Mouse (Mus musculus): ENCODE data around the gene Pcyox1.

Pcyox1 gene

DNA sequence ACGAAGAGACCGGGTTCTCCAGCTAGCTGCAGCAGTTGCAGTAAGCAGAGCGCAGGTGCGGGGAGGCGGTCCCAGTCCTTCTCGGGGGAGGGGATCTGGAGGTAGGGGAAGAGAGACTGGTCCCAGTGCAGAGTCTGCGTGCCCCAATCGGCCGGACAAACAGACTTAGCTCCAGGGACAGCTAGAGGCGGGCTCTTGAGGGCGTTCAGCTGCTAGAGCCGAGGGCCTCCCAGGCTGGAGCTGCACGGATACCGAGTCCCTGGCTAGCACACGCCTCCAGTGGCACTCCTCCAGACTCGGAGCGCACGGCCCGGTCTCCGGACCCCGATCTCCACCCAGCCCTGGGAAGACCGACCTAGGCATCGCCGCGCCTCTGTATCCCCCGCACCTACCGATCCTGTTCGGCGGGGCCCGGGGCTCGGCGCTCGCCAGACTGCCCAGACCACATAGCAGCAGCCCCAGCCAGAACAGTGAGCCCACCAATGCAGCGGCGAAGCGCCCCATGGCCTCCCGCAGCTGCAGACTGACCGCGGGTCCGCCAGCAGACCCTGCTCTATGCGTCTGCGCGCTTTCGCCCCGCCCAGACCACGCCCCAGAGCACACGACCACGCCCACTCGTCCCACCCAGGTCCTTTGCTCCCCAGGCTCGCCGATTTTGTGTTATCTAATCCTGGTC, at the start of gene Pcyox1:
TSS of gene Pcyox1 (minus strand) at position 574 of the 676 bp plus-strand sequence.
- peak; percentile 90 to 93 for DNase-seq

GRCm38 (mm10) chr6:86445551-86445950, 48.6 kb upstream of the Pcyox1 start:
- no peak for DNase-seq

- no peak for DNase-seq
Measured at GRCm38 (mm10) chr6:86441571-86441970, 44.6 kb upstream of the Pcyox1 start.

- no peak for DNase-seq
Measured at GRCm38 (mm10) chr6:86439531-86439930, 42.6 kb upstream of the Pcyox1 start.

GRCm38 (mm10) chr6:86439119-86439496, 42.2 kb upstream of the Pcyox1 start:
- no peak for DNase-seq

DNA sequence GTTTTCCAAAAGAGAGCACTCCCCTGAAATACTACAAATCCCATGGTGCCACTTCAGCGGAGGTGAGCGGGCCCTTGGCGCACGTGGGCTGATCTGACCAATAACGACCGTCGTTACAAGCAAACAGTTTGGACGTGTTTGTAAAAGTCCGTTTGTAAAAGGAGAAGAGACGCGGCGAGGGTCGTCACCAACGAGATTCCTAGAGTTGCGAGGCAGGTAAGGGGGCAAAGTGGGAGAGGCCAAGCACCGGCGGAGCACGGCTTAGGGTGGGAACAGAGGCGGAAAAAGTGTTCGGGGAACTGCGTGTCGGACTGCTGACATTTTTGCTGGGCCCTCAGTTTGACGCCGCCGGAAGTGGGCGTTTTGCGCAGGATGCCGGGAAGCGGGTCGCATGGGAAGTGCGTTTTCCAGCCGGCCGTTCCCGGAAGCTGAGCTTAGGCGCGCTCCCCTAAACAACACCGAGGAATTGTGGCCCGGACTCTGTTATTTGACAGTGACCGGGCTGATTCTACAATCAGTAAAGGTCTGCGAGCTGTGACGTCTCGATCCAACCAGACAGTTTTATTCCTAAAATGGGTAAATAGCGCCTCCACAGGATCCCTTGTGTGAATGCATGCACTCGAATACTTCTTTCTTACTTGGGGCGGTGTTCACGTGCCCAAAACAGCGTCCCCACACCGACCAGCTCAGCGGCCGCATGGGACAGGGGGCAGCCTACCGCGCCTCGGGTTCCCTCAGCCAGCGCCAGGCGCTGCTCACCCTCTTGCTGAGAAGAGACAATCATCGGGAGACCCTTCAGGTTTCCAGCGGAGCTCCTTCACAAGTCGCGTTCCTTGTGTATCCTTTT, 41.5 kb upstream of the Pcyox1 start, which contains the start of gene C87436:
TSS of gene C87436 (plus strand) at position 103 of the 847 bp plus-strand sequence.
- DNase-seq, result peak; percentile 94 to 95

GRCm38 (mm10) chr6:86437711-86438110, 40.8 kb upstream of the Pcyox1 start:
- peak; percentile 49 to 60 for DNase-seq

- no peak for DNase-seq
Measured at GRCm38 (mm10) chr6:86433696-86434095, 36.7 kb upstream of the Pcyox1 start.

DNA sequence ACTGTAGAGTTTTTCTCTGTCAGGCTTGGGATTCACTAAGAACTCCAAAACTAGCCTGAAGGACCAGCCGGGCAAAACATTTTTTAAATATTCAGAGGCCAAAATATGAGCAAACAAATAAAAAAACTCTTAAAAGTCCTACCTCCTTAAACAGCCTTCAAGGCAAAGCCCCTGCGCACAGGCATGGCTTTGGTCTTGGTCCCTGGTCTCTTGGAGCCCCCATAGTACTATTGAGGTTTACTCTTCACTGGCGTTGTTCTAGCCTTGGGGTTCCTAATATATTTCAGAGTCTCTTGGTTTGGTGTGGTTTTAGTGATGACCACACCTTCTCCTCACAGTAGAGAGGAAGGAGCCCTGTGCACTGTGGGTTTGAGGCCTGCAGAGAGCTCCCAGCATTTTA, 34.6 kb upstream of the Pcyox1 start:
- no peak for DNase-seq

- DNase-seq, result no peak
Measured at GRCm38 (mm10) chr6:86426358-86426757, 29.4 kb upstream of the Pcyox1 start, which contains the start of gene Gm44790. Gene Gm44790, plus strand, starts transcription at chr6:86426658.

- peak in 1 of 2 experiments; percentile 34 for DNase-seq
Measured at GRCm38 (mm10) chr6:86420491-86420890, 23.5 kb upstream of the Pcyox1 start.

DNA sequence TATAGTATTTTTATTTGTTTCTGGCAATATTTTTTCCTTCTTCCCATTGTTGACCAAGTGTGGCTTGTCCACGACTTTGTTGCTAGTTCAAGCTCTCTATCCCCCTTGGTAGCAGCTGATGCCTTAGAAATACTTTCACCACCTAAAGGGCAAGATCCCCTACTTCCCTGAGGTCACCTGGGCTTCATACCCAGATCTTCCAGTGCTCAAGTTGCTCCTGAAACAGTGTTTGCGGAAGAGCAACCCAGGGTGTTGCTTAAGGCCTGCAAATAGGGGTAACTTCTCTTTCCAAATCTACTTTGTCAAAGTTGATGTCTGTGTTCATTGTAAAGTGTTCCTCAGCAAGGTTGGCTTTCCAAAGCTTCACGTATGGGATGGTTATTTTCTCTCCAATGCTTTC, 22.3 kb upstream of the Pcyox1 start:
- no peak for DNase-seq

DNA sequence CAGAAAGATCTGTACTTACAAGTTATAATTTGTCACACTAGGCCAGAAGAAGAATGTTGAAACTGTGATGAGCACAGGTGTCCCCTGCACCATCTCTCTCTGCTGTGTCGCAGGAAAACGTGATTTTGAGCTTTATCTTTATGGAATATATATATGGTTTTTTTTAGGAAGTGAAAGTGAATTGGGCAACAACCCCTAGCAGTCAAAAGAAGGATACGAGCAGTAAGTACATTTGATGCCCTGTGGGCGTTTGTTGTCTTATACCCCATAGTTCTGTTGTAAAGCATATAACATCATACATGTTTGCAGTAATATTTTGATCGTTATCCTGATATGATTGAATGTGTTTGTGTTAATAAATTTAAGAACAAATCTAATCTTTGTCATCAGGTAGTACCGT, 21.8 kb upstream of the Pcyox1 start:
- no peak for DNase-seq

- no peak for DNase-seq
Measured at GRCm38 (mm10) chr6:86406306-86406705, 9.4 kb upstream of the Pcyox1 start.

- DNase-seq, result peak in 1 of 2 experiments; percentile 28
Measured at GRCm38 (mm10) chr6:86404996-86405395, 8.0 kb upstream of the Pcyox1 start.

DNA sequence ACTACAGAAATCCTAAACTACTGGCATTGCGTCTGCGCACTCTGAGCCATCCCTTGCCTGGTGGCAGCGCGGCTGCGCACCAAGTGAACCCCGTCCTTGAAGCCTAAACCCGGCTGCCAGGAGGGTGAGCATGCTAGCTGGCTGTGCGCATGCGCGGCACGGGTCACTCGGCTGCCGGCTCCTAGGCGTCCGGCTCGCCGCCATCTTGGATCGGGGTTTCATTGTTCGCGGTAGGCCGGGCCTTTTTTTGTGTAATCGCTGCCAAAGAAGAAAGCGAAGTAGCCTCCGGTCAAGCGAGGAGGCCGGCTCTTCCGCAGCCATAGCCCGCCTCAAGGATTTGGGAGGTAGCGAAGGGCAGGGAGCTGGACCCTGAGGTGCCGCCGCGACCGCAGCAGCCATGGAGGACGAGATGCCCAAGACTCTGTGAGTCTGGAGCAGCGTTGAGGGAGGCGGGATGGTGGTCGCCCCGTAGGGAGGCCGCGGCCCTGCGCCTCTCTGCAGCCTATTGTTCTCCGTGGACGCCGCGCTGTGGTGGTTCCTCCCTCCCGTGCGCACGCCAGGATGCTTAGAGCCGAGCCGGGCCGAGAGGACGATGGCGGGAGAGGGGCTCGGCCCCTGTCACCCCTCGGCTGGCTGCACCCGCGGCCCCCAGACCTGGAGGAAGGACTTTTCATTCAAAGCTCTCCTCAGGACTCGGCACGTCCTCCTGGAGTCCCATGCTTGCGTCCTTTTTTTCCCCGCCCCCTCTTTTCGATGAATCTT, 7.3 kb upstream of the Pcyox1 start, which contains the start of gene Tia1:
TSS of gene Tia1 (plus strand) at position 120 of the 762 bp plus-strand sequence.
- DNase-seq, result peak; percentile 99

DNA sequence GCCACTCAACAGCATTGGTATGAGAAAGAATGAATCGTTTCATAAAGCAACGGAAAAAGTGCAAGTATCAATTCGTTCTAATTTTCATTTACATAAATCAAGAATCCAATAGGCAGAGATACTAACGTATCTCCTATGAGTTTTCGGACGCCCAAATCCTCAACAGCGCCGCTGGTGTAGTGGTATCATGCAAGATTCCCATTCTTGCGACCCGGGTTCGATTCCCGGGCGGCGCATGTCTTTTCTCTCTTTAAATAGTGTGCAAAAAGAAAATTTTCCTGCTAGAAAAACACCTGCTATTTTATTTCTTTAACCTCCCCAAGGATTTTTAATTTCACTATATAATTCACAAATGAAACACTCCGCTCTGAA, 6.8 kb upstream of the Pcyox1 start:
- peak; percentile 95 to 96 for DNase-seq

DNA sequence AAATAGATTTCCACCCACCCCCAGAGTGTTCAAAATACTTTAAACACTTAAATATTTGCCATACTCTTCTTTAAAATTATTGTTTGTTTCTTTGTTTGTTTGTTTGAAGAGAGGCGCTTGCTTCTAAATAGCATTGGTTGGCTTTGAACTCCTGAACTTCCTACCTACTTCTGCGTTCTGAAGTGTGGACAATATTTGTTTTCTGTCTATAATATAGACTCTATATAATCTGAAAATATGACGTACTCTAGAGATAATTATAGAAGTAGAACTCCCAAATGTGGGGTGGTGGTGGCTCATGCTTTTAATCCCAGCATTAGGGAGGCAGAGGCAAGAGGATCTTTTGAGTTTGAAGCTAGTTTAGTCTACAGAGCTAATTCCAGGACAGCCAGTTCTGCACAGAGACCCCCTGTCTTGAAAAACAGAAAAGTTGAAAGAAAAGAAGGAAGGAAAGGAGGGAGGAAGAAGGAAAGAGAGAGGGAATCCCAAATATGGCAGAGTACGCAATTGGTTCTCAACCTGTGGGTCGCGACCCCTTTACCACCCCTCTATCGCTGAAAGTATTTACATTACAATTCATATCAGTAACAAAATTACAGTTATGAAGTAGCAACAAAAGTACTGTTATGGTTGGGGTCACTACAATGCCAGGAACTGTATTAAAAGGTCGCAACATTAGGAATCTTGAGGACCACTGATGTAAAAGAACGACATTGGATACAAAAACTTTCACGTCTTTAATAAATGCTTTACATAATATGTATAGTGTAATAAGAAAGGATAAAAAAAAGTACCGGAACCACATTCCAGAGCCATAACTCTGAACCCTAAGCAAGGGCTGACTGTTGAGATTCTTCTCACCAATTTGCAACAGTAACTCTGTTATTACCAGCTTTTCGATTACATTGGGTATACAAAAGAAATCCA, 6.0 kb upstream of the Pcyox1 start:
- DNase-seq, result peak in 1 of 2 experiments; percentile 14

DNA sequence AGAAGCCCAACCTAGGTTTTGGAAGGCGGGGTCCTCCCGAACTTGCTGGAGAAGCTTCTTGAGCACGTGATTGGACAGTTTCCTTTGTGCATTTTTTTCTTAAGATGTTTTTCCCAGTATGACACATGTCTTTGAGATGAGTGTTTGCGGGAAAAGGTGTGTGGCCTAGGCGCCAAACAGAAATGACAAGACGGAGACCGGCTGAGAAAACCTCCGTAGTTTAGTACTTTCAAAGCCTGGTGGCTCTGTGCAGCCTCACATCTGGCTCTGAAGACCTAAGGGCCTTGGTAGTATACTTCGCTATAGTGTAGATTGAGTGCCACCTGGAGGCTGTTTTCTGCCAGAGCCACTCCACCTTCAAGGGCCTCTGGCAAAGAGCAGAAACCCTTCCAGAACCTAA, 4.0 kb upstream of the Pcyox1 start:
- DNase-seq, result peak; percentile 60 to 67

DNA sequence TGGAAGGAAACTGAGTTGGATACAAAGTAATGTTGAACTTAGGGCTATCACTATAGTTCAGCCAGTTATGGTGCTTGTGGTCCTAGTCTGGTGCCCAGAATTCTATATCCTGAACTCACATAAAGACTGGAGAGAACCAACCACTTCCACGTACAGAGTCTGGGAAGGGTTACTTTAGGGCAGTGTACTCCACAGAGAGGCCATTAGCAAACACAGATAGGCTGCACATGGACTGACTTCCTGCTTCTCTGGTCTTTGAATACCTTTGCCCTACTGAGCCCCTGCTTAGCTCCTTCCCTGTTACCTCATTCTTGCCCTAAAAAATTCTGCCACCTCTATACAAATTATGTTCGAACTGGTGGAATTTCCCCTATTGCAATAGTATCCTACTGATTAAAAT, 3.0 kb upstream of the Pcyox1 start:
- no peak for DNase-seq

DNA sequence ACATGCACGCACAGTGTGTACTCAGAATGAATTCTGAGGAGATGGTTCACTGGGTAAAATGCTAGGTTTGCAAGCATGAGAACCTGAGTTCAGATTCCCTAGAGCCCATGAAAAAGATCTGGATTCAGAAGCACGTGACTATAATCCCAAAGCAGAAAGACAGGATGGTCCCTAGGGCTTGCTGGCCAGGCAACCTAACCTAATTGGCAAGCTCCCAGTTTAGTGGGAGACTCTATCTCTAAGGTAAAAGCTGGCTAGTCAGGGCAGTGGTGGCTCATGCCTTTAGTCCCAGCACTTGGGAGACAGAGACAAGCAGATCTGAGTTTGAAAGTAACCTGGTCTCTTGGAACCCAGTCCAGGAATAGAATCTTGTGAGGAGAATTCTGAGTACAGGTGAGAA, 2.0 kb upstream of the Pcyox1 start:
- no peak for DNase-seq

Data from cerebellum, postnatal 14 days (tissue).